25 mouse cellular contexts compared by ENCODE assay signal in the genomic region with DNA sequence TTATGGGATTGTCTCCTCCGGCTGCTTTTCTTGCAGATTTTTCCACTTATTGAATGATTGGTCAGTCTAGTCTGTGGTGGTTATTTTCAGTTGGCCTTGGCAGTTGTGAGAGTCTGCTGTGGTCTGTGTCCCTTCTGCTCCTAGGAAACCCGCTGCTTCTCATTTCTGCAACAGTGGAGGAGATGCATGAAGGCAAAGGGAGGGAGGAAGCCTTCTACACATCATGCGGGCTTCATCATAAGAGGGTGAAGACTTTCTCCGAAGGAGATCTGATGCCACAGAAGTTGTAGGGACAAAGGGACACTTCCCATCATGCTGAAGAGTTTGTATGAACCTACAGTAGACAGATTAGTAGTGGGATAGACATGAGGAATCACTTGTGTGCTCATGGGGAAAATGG. TPM values are rescaled to one million over a fixed set of nuclear protein-coding genes. Genes with fewer than 3 reads are reported as not detected.
DNase-seq lines count a peak whose midpoint lies in the region; ATAC-seq and TF ChIP-seq lines count a peak whose summit lies in the region.
"Had no signal": no experiment of that assay in that cellular context is flagged by ENCODE, and none has a peak within 500 bp of the region (broad histone marks: within the 10 kb centered on the region; RNA-seq: fewer than 3 reads in every experiment).

No protein-coding gene starts in this region.

- H3K4me2 ChIP-seq in heart, embryonic 11.5 days = no peak overlapping the region

- H3K9ac ChIP-seq in heart, embryonic 11.5 days (ENCODE audit: low read depth, low read length) = no peak overlapping the region
- no peak overlapping the region for H3K9ac ChIP-seq in heart, adult 2 months (ENCODE audit: low read depth, low read length)

- no peaks in the 10 kb centered on the region for H3K9me3 ChIP-seq in heart, embryonic 11.5 days (replicated peaks; ENCODE audit: control insufficient read depth, low read length)
- no peaks in the 10 kb centered on the region for H3K9me3 ChIP-seq in heart, embryonic 10.5 days

- peaks cover 3% of the 10 kb centered on the region for H3K79me2 ChIP-seq in heart, adult 2 months (replicated peaks; ENCODE audit: control insufficient read depth, insufficient read depth, low read length)

- no peak overlapping the region for H3K4me3 ChIP-seq in heart, embryonic 11.5 days (ENCODE audit: low read depth, low read length)
- H3K4me3 ChIP-seq in heart, adult 2 months = no peak overlapping the region
- no peak overlapping the region for H3K4me3 ChIP-seq in heart, embryonic 10.5 days

- no peak for DNase-seq in cerebellum, adult 8-10 months
- peak; percentile 81 for DNase-seq in heart, adult 11 months
- no peak for DNase-seq in heart, adult 2 months
- DNase-seq in heart, adult 8-10 months (ENCODE audit: low spot score) = no peak
- DNase-seq in heart, embryonic 10.5 days (ENCODE audit: low spot score) = peak; percentile 53
- no peak for DNase-seq in heart, postnatal 25 days (ENCODE audit: low spot score)
- DNase-seq: adrenal gland, adult 2 months; adrenal gland, adult 8-10 months; adrenal gland, postnatal 10 days; adrenal gland, postnatal 14 days; adrenal gland, postnatal 25 days; adrenal gland, postnatal 36 days; B cell, adult 2 months; cerebellum, adult 11 months; cerebellum, adult 11-12 months; cerebellum, adult 18-20 months had no signal

- no peak for TF ChIP-seq EP300 in heart, adult 2 months (IDR thresholded peaks at IDR 0.05; ENCODE audit: insufficient read depth, low read depth, low read length)

- TF ChIP-seq POLR2A in heart, adult 2 months (IDR thresholded peaks at IDR 0.05; ENCODE audit: insufficient read depth, low read depth, low read length) = no peak

- H3K4me1 ChIP-seq in heart, embryonic 11.5 days (ENCODE audit: control insufficient read depth, insufficient read depth, low read length) = peaks cover 7% of the 10 kb centered on the region; the same call in 1 of the 2 replicates
- H3K4me1 ChIP-seq in heart, adult 2 months (ENCODE audit: control insufficient read depth, insufficient read depth, low read length) = peaks cover 12% of the 10 kb centered on the region
- H3K4me1 ChIP-seq in heart, embryonic 10.5 days = peaks cover 10% of the 10 kb centered on the region

- intact Hi-C loops in heart, adult 2 months (cut with DNase I) = no loop called here
- intact Hi-C loops in heart, postnatal 25 days (cut with DNase I) = no loop called here

- H3K27me3 ChIP-seq in heart, embryonic 11.5 days (ENCODE audit: control insufficient read depth, insufficient read depth, low read length) = no peaks in the 10 kb centered on the region
- no peaks in the 10 kb centered on the region for H3K27me3 ChIP-seq in heart, adult 2 months (ENCODE audit: control insufficient read depth, insufficient read depth, low read length)
- H3K27me3 ChIP-seq in heart, embryonic 10.5 days (ENCODE audit: insufficient read depth, poor library complexity, severe bottlenecking) = no peaks in the 10 kb centered on the region
- H3K27me3 ChIP-seq: CH12.LX, Patski had no signal

- H3K36me3 ChIP-seq in heart, embryonic 11.5 days (ENCODE audit: control insufficient read depth, insufficient read depth, low read length) = no peaks in the 10 kb centered on the region
- H3K36me3 ChIP-seq in heart, adult 2 months (ENCODE audit: control insufficient read depth, insufficient read depth, low read length) = peaks cover 21% of the 10 kb centered on the region
- H3K36me3 ChIP-seq in heart, embryonic 10.5 days = 0 out of 2 replicates have a peak, but pooled peaks cover 2% of the 10 kb centered on the region
- H3K36me3 ChIP-seq: G1E had no signal

- TF ChIP-seq CTCF in heart, adult 2 months (IDR thresholded peaks at IDR 0.05) = no peak

- ATAC-seq in cerebellum, adult (ENCODE audit: insufficient number of reproducible peaks, low FRiP score, low TSS enrichment) = peak; percentile 46; the same call in 1 of the 2 replicates
- ATAC-seq in heart, embryonic 11.5 days (replicated peaks; ENCODE audit: insufficient number of reproducible peaks, low FRiP score, low TSS enrichment) = no peak
- ATAC-seq: activated CD4-positive, CD25-positive, alpha-beta regulatory T cell, adult 4 months; CD4-positive, CD25-positive, alpha-beta regulatory T cell, adult 4 months; Patski had no signal

- H3K27ac ChIP-seq in heart, embryonic 11.5 days (ENCODE audit: low read depth, low read length) = no peak overlapping the region
- H3K27ac ChIP-seq in heart, adult 2 months = peak overlapping the region; percentile 47
- no peak overlapping the region for H3K27ac ChIP-seq in heart, embryonic 10.5 days

- WGBS in heart, embryonic 11.5 days (ENCODE audit: insufficient replicate concordance) = 92% methylated on average over 4 of the region's 4 CpGs
- 59% methylated on average over 4 of the region's 4 CpGs for WGBS in heart, adult 2 months
- WGBS in heart, embryonic 10.5 days = 83% methylated on average over 4 of the region's 4 CpGs

RNA-seq across cellular contexts. Expression of a gene that starts 16.2 kb away (rescaled TPM):
- 9.9 and 10.7 TPM in 2 replicates for polyA plus RNA-seq in heart, embryonic 11.5 days (2014; fragmentation: Nextera tagmentation; extraction: Ambion mirVana)
- 10 to 100 TPM; 64.6 to 72.3 TPM for total RNA-seq in heart, adult 2 months (2021)
- polyA plus RNA-seq in heart, adult 2 months (2012; rRNA removed) = 18.0 and 23.9 TPM in 2 replicates
- 10 to 100 TPM; 63.1 to 76.8 (median 70.8) TPM for total RNA-seq in heart, adult 8-10 months (2022)
- 7.3 and 7.5 TPM in 2 replicates for polyA plus RNA-seq in heart, embryonic 10.5 days (2016; fragmentation: Nextera tagmentation; extraction: Ambion mirVana)
- 10 to 100 TPM; 54.3 to 54.9 TPM for total RNA-seq in heart, postnatal 25 days (2021)
- total RNA-seq: MEL had no signal
- polyA plus RNA-seq: C2C12; CD4-positive, CD25-positive, alpha-beta regulatory T cell, adult 4 months; G1E had no signal

Comparison
In these comparisons a context has a peak if more than half of its experiments do, and no peak if none do; other contexts are left out.
1. DNase-seq: peak in heart, adult 11 months (single experiment) and heart, embryonic 10.5 days (single experiment); none in cerebellum, adult 8-10 months (single experiment), heart, adult 2 months (0 of 2), heart, adult 8-10 months (single experiment) and heart, postnatal 25 days (single experiment).